Mouse (Mus musculus): Measurements from ENCODE around the gene Vdac1.
A peak's percentile ranks its signal among the peaks of the same experiment; 100 is the strongest.

Gene Vdac1

GRCm38 (mm10) chr11:52360471-52361277 is at the start of gene Vdac1:
Vdac1 (plus strand) TSS chr11:52360860.
- peak; percentile 92 for DNase-seq (ENCODE audit: extremely low spot score)

GRCm38 (mm10) chr11:52314102-52314793 is 46.4 kb upstream of the Vdac1 start:
- no peak for DNase-seq (ENCODE audit: extremely low spot score)

GRCm38 (mm10) chr11:52318445-52318844 is 42.2 kb upstream of the Vdac1 start:
- DNase-seq (ENCODE audit: extremely low spot score), result no peak

GRCm38 (mm10) chr11:52319664-52320063 is 41.0 kb upstream of the Vdac1 start:
- no peak for DNase-seq (ENCODE audit: extremely low spot score)

- DNase-seq (ENCODE audit: extremely low spot score), result no peak
Observed at GRCm38 (mm10) chr11:52320529-52320928, 40.1 kb upstream of the Vdac1 start.

- DNase-seq (ENCODE audit: extremely low spot score), result no peak
Observed at GRCm38 (mm10) chr11:52321540-52321939, 39.1 kb upstream of the Vdac1 start.

GRCm38 (mm10) chr11:52324442-52325367 is 36.0 kb upstream of the Vdac1 start:
- DNase-seq (ENCODE audit: extremely low spot score), result no peak

- no peak for DNase-seq (ENCODE audit: extremely low spot score)
Observed at GRCm38 (mm10) chr11:52327313-52327712, 33.3 kb upstream of the Vdac1 start.

GRCm38 (mm10) chr11:52332421-52333118 is 28.1 kb upstream of the Vdac1 start:
- DNase-seq (ENCODE audit: extremely low spot score), result peak; percentile 22

GRCm38 (mm10) chr11:52333616-52334015 is 27.0 kb upstream of the Vdac1 start:
- DNase-seq (ENCODE audit: extremely low spot score), result no peak

- no peak for DNase-seq (ENCODE audit: extremely low spot score)
Observed at GRCm38 (mm10) chr11:52335263-52335662, 25.4 kb upstream of the Vdac1 start.

GRCm38 (mm10) chr11:52335924-52336323 is 24.7 kb upstream of the Vdac1 start:
- DNase-seq (ENCODE audit: extremely low spot score), result no peak

- no peak for DNase-seq (ENCODE audit: extremely low spot score)
Observed at GRCm38 (mm10) chr11:52337651-52338295, 22.9 kb upstream of the Vdac1 start.

GRCm38 (mm10) chr11:52338351-52338750 is 22.3 kb upstream of the Vdac1 start:
- DNase-seq (ENCODE audit: extremely low spot score), result no peak

- DNase-seq (ENCODE audit: extremely low spot score), result no peak
Observed at GRCm38 (mm10) chr11:52339098-52339497, 21.6 kb upstream of the Vdac1 start.

GRCm38 (mm10) chr11:52339512-52339911 is 21.1 kb upstream of the Vdac1 start:
- no peak for DNase-seq (ENCODE audit: extremely low spot score)

GRCm38 (mm10) chr11:52340123-52340864 is 20.4 kb upstream of the Vdac1 start:
- no peak for DNase-seq (ENCODE audit: extremely low spot score)

GRCm38 (mm10) chr11:52341001-52341400 is 19.7 kb upstream of the Vdac1 start:
- DNase-seq (ENCODE audit: extremely low spot score), result no peak

- DNase-seq (ENCODE audit: extremely low spot score), result no peak
Observed at GRCm38 (mm10) chr11:52341476-52341875, 19.2 kb upstream of the Vdac1 start.

GRCm38 (mm10) chr11:52342296-52342695 is 18.4 kb upstream of the Vdac1 start:
- DNase-seq (ENCODE audit: extremely low spot score), result no peak
